Mouse (Mus musculus) ES-Bruce4 (cell line): ENCODE measurements around the gene Myo1h.

Experiments used
- CTCF ChIP-seq: IDR thresholded peaks from one replicate; pipeline ENCODE4 v1.8.1; 2011; ENCODE audit warnings: low read depth, low read length
- EP300 ChIP-seq: IDR thresholded peaks from 2 replicates; pipeline ENCODE4 v1.6.1; 2011; ENCODE audit warnings: low read depth, low read length; ENCODE audit not compliant: insufficient read depth
- POLR2A ChIP-seq: IDR thresholded peaks from one replicate; pipeline ENCODE4 v1.8.1; 2011; ENCODE audit warnings: low read length; ENCODE audit not compliant: insufficient read depth

DNA sequence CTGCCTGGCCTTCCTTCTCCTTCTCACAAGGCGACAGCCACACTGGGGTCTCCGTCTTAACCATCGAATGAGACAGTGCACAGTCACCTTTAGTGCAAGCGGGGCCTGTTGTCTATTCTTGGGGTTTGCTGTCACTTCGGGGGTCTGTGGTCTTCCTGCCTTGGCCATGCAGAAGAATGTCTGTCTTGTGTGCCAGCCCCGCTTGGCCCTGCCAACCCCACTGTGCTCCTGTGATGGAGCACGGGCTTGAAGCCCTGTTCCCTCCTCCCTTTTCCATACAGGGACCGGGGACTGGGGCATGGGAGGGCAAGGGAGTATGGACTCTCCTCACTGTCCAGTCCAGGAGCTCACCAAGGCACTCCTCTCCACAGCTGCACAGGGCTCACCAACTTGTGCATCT, 24.2 kb upstream of the Myo1h start:
- TF ChIP-seq CTCF, result no peak
- TF ChIP-seq EP300, result no peak
- TF ChIP-seq POLR2A, result no peak
